Mouse (Mus musculus): ENCODE results near the gene Abcg5. TPM values are rescaled to one million over a fixed set of nuclear protein-coding genes. Genes with fewer than 3 reads are reported as not detected.

Abcg5 gene
- polyA plus RNA-seq, 1 experiment from 2014 or later, result 5.9 TPM

DNA sequence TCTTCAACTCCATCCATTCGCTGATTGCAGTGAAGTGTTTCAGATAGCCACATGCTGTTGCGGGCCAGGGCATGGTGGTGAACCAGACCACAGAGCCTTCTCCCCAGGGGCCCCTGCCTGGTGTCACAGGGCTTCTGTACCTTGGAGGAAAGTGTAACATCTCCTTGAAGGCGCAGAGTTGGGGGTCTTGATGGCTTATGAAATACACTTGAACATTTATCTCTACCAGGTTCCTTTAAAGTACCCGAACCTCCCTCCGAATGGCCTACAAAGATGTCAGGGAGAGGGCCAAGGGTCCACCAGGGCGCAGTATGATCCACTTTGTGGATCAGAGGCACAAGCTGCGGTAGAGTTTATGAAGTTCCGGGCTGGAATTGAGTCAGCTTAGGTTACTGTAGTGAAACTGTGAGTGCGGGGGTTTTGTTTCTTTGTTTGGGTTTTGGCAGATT lies 55.9 kb downstream of the Abcg5 start:
- WGBS, result 26% methylated on average over 9 of the region's 9 CpGs
- peak; percentile 41 for ATAC-seq (ENCODE audit: low FRiP score)
- H3K9ac ChIP-seq, result peak overlapping the region; percentile 73

GRCm38 (mm10) chr17:84626276-84626856 lies 56.4 kb downstream of the Abcg5 start, which contains the start of gene Dync2li1:
Dync2li1 (plus strand) TSS chr17:84626496.
- Histone ChIP-seq H3K9ac (peak within 1 kb of the TSS; percentile 73), H3K4me3 (replicated peaks; ENCODE audit: low read length) (peak within 1 kb of the TSS; percentile 70), H3K4me1 (replicated peaks; ENCODE audit: control insufficient read depth, insufficient read depth, low read length) (peaks cover 7% of the 10 kb centered on the region; the same call in 1 of the 2 replicates), H3K36me3 (replicated peaks; ENCODE audit: control insufficient read depth, insufficient read depth) (no peaks in the 10 kb centered on the region), H3K9me3 (ENCODE audit: control insufficient read depth, low read length) (no peaks in the 10 kb centered on the region), H3K27ac (peak within 1 kb of the TSS; percentile 77), H3K27me3 (ENCODE audit: control insufficient read depth, insufficient read depth, low read length) (no peaks in the 10 kb centered on the region), H3K4me2 (replicated peaks) (peak within 1 kb of the TSS; percentile 57)
- under 1% methylated on average over 25 of the region's 25 CpGs for WGBS
- ATAC-seq (ENCODE audit: low FRiP score) (peak; percentile 98), DNase-seq (ENCODE audit: low spot score) (peak; percentile 98)

More for the DNA sequence above, 55.9 kb downstream of the Abcg5 start:
- Histone ChIP-seq H3K9me3 (ENCODE audit: control insufficient read depth, low read length) (no peaks in the 10 kb centered on the region), H3K27ac (no peak overlapping the region; the same call in 1 of the 2 replicates), H3K4me2 (replicated peaks) (peak overlapping the region; percentile 57), H3K27me3 (ENCODE audit: control insufficient read depth, insufficient read depth, low read length) (no peaks in the 10 kb centered on the region), H3K4me3 (replicated peaks; ENCODE audit: low read length) (peak overlapping the region; percentile 70), H3K36me3 (replicated peaks; ENCODE audit: control insufficient read depth, insufficient read depth) (no peaks in the 10 kb centered on the region), H3K4me1 (replicated peaks; ENCODE audit: control insufficient read depth, insufficient read depth, low read length) (peaks cover 7% of the 10 kb centered on the region; the same call in 1 of the 2 replicates)
- DNase-seq (ENCODE audit: low spot score), result peak; percentile 30

GRCm38 (mm10) chr17:84622873-84623272 lies 59.9 kb downstream of the Abcg5 start:
- Histone ChIP-seq H3K9ac (no peak overlapping the region), H3K9me3 (ENCODE audit: control insufficient read depth, low read length) (no peaks in the 10 kb centered on the region), H3K27me3 (ENCODE audit: control insufficient read depth, insufficient read depth, low read length) (no peaks in the 10 kb centered on the region), H3K4me2 (replicated peaks) (no peak overlapping the region), H3K4me1 (replicated peaks; ENCODE audit: control insufficient read depth, insufficient read depth, low read length) (peaks cover 7% of the 10 kb centered on the region; the same call in 1 of the 2 replicates), H3K27ac (no peak overlapping the region), H3K36me3 (replicated peaks; ENCODE audit: control insufficient read depth, insufficient read depth) (no peaks in the 10 kb centered on the region), H3K4me3 (replicated peaks; ENCODE audit: low read length) (no peak overlapping the region)
- no peak for DNase-seq (ENCODE audit: low spot score)
- WGBS, result 71% methylated on average over 2 of the region's 2 CpGs
- no peak for ATAC-seq (ENCODE audit: low FRiP score)

DNA sequence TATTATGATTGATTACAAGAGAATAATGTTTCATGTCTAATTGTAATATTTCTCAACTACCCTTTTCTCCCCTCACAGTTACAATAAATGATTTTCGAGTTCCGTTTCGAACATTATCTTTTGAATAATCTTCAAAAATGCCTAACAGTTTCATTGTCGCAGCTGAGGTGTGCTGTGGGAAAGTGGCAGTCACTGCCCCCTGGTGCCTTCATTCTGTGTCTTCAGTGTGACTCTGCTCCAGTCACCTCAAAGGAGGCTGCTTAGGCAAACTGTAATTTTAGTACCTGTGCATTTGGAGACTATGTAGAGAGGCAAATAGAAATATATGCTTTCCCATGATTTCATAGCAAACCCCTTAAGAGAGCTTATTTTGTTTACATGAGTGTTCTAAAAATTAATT lies 60.8 kb downstream of the Abcg5 start:
- H3K36me3 ChIP-seq (replicated peaks; ENCODE audit: control insufficient read depth, insufficient read depth), result no peaks in the 10 kb centered on the region
- no peak overlapping the region for H3K4me2 ChIP-seq (replicated peaks)
- ATAC-seq (ENCODE audit: low FRiP score) (no peak), DNase-seq (ENCODE audit: low spot score) (no peak)
- H3K4me1 ChIP-seq (replicated peaks; ENCODE audit: control insufficient read depth, insufficient read depth, low read length), result peaks cover 3% of the 10 kb centered on the region; the same call in 1 of the 2 replicates
- H3K27me3 ChIP-seq (ENCODE audit: control insufficient read depth, insufficient read depth, low read length), result no peaks in the 10 kb centered on the region
- H3K27ac ChIP-seq, result no peak overlapping the region
- H3K9me3 ChIP-seq (ENCODE audit: control insufficient read depth, low read length), result no peaks in the 10 kb centered on the region
- 91% methylated on average over 4 of the region's 4 CpGs for WGBS
- H3K9ac ChIP-seq, result no peak overlapping the region
- no peak overlapping the region for H3K4me3 ChIP-seq (replicated peaks; ENCODE audit: low read length)

GRCm38 (mm10) chr17:84621209-84621608 lies 61.6 kb downstream of the Abcg5 start:
- Histone ChIP-seq H3K4me2 (replicated peaks) (no peak overlapping the region), H3K27me3 (ENCODE audit: control insufficient read depth, insufficient read depth, low read length) (no peaks in the 10 kb centered on the region), H3K9me3 (ENCODE audit: control insufficient read depth, low read length) (no peaks in the 10 kb centered on the region), H3K9ac (no peak overlapping the region), H3K4me1 (replicated peaks; ENCODE audit: control insufficient read depth, insufficient read depth, low read length) (no peaks in the 10 kb centered on the region), H3K27ac (no peak overlapping the region), H3K4me3 (replicated peaks; ENCODE audit: low read length) (no peak overlapping the region), H3K36me3 (replicated peaks; ENCODE audit: control insufficient read depth, insufficient read depth) (no peaks in the 10 kb centered on the region)
- DNase-seq (ENCODE audit: low spot score), result no peak
- 86% methylated on average over 6 of the region's 6 CpGs for WGBS
- no peak for ATAC-seq (ENCODE audit: low FRiP score)

DNA sequence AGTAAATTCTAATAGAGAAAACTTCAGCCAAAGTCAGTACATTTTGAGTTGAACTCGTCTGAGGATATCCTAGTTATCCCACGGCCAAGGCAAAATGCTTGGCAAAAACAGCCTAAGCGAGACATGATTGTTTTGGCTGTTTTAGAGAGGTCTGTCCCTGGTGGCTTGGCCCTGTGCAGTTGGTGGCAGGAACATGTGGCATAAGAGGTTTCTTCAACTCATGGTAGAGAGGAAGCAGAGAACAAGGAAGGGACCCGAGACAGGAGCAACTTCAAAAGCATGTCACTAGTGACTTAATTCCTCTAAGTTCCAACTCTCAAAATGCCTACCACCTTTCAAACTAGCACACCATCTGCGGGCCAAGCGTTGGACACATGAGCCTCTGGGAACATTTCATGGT lies 62.2 kb downstream of the Abcg5 start:
- Histone ChIP-seq H3K4me2 (replicated peaks) (no peak overlapping the region), H3K36me3 (replicated peaks; ENCODE audit: control insufficient read depth, insufficient read depth) (no peaks in the 10 kb centered on the region), H3K4me1 (replicated peaks; ENCODE audit: control insufficient read depth, insufficient read depth, low read length) (no peaks in the 10 kb centered on the region), H3K4me3 (replicated peaks; ENCODE audit: low read length) (no peak overlapping the region), H3K27ac (no peak overlapping the region), H3K9ac (no peak overlapping the region), H3K9me3 (ENCODE audit: control insufficient read depth, low read length) (no peaks in the 10 kb centered on the region), H3K27me3 (ENCODE audit: control insufficient read depth, insufficient read depth, low read length) (no peaks in the 10 kb centered on the region)
- no peak for ATAC-seq (ENCODE audit: low FRiP score)
- DNase-seq (ENCODE audit: low spot score), result no peak
- WGBS, result 90% methylated on average over 6 of the region's 6 CpGs

GRCm38 (mm10) chr17:84620076-84620475 lies 62.7 kb downstream of the Abcg5 start:
- Histone ChIP-seq H3K4me3 (replicated peaks; ENCODE audit: low read length) (no peak overlapping the region), H3K9me3 (ENCODE audit: control insufficient read depth, low read length) (no peaks in the 10 kb centered on the region), H3K36me3 (replicated peaks; ENCODE audit: control insufficient read depth, insufficient read depth) (no peaks in the 10 kb centered on the region), H3K27me3 (ENCODE audit: control insufficient read depth, insufficient read depth, low read length) (no peaks in the 10 kb centered on the region), H3K27ac (no peak overlapping the region), H3K9ac (no peak overlapping the region), H3K4me2 (replicated peaks) (no peak overlapping the region), H3K4me1 (replicated peaks; ENCODE audit: control insufficient read depth, insufficient read depth, low read length) (no peaks in the 10 kb centered on the region)
- 84% methylated on average over 3 of the region's 3 CpGs for WGBS
- DNase-seq (ENCODE audit: low spot score), result no peak
- ATAC-seq (ENCODE audit: low FRiP score), result no peak

DNA sequence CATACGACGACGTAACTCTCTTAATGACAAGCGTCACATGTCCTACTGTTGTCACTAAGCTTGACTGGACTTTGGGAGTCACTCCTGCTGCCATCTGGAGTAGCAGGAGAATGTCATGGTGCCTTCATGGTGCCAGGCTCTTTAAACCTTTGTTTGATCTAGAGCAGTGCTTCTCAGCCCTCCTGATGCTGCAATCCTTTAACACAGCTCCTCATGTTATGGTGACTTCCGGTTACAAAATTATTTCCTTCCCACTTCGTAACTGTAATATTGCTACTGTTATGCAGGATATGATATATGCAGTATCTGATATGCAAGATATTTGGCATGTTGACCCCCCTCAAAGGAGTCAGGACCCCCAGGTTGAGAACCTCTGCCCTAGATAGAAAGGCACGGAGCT lies 63.7 kb downstream of the Abcg5 start:
- H3K27me3 ChIP-seq (ENCODE audit: control insufficient read depth, insufficient read depth, low read length), result no peaks in the 10 kb centered on the region
- H3K36me3 ChIP-seq (replicated peaks; ENCODE audit: control insufficient read depth, insufficient read depth), result no peaks in the 10 kb centered on the region
- H3K4me3 ChIP-seq (replicated peaks; ENCODE audit: low read length), result no peak overlapping the region
- H3K4me2 ChIP-seq (replicated peaks), result no peak overlapping the region
- H3K4me1 ChIP-seq (replicated peaks; ENCODE audit: control insufficient read depth, insufficient read depth, low read length), result no peaks in the 10 kb centered on the region
- H3K27ac ChIP-seq, result no peak overlapping the region
- DNase-seq (ENCODE audit: low spot score) (no peak), ATAC-seq (ENCODE audit: low FRiP score) (no peak)
- no peaks in the 10 kb centered on the region for H3K9me3 ChIP-seq (ENCODE audit: control insufficient read depth, low read length)
- WGBS, result 86% methylated on average over 7 of the region's 7 CpGs
- no peak overlapping the region for H3K9ac ChIP-seq

GRCm38 (mm10) chr17:84617953-84618352 lies 64.9 kb downstream of the Abcg5 start:
- DNase-seq (ENCODE audit: low spot score) (no peak), ATAC-seq (ENCODE audit: low FRiP score) (no peak)
- H3K36me3 ChIP-seq (replicated peaks; ENCODE audit: control insufficient read depth, insufficient read depth), result 0 out of 2 replicates have a peak, but pooled peaks cover 5% of the 10 kb centered on the region
- no peaks in the 10 kb centered on the region for H3K4me1 ChIP-seq (replicated peaks; ENCODE audit: control insufficient read depth, insufficient read depth, low read length)
- H3K9me3 ChIP-seq (ENCODE audit: control insufficient read depth, low read length), result no peaks in the 10 kb centered on the region
- no peak overlapping the region for H3K4me3 ChIP-seq (replicated peaks; ENCODE audit: low read length)
- H3K27ac ChIP-seq, result no peak overlapping the region
- WGBS, result 97% methylated on average over 6 of the region's 6 CpGs
- no peak overlapping the region for H3K4me2 ChIP-seq (replicated peaks)
- no peak overlapping the region for H3K9ac ChIP-seq
- H3K27me3 ChIP-seq (ENCODE audit: control insufficient read depth, insufficient read depth, low read length), result no peaks in the 10 kb centered on the region
